Mouse (Mus musculus) kidney, postnatal 25 days (tissue): ENCODE data around the gene Il17c.

Experiments used
- DNase-seq, 2 experiments: peaks; one replicate each; pipeline ENCODE4 v3.0.0; 2021; ENCODE audit warnings: mixed read lengths in 2 of 2

Gene Il17c

DNA sequence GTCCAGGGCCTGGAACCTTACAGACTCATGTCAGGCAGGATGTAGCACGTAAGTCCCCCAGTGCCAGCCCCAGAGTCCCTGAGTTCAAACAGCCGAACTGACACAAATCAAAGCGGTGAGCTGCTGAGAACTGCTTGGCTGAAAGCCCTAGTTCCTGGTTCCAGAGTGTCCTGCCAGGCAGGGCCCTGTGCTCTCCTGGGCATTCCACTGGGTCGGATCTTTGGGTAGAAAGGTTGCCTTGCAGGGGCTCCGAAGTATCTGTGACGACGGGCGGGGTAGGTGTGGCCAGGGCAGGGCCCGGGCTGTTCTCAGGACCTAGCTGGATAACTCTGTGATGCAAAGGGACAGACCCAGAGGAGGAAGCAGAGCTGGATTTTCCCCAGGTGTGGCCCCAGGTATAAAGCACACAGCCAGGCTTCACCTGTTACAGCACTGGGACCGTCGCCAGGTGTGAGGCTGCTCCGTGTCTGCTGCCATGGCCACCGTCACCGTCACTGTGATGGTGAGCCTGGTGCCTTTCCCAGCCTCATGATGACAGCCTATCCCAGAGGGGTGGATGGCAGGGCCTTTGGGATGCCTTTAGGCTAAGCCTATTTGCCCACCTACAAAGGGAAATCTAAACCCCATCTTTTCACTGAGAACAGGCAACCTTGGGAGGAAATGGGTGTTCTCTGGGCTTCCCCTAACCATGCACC, at the start of gene Il17c:
Il17c (plus strand) TSS at position 645 of the 695 bp plus-strand sequence.
- DNase-seq: peak in 1 of 2 experiments; percentile 25

GRCm38 (mm10) chr8:122375320-122375719, 46.5 kb upstream of the Il17c start:
- no peak for DNase-seq

DNA sequence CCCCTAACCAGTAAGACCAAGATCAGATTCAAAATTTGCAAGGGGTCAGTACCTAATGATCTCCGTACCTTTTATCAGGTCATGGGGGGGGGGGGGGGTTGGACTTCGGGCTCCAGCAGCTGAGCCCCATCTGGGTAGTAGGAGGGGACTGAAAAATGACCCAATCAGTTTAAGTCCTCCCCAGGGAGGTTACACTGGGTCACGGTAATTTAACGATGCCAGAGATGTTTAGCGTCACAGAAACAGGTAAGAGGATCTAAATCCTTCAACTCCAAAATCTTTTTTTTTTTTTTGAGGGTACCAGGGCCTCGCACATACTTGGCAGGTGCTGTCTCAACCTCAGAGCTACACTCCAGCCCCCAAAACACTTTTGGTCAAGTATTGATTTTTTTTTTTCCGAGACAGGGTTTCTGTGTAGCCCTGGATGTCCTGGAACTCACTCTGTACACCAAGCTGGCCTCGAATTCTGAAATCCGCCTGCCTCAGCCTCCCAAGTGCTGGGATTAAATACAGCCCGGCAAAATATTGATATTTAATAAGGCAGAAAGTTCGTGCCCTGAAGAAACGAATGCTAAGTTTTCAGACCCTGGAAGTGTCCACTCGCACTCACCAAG, 46.0 kb upstream of the Il17c start:
- no peak for DNase-seq

DNA sequence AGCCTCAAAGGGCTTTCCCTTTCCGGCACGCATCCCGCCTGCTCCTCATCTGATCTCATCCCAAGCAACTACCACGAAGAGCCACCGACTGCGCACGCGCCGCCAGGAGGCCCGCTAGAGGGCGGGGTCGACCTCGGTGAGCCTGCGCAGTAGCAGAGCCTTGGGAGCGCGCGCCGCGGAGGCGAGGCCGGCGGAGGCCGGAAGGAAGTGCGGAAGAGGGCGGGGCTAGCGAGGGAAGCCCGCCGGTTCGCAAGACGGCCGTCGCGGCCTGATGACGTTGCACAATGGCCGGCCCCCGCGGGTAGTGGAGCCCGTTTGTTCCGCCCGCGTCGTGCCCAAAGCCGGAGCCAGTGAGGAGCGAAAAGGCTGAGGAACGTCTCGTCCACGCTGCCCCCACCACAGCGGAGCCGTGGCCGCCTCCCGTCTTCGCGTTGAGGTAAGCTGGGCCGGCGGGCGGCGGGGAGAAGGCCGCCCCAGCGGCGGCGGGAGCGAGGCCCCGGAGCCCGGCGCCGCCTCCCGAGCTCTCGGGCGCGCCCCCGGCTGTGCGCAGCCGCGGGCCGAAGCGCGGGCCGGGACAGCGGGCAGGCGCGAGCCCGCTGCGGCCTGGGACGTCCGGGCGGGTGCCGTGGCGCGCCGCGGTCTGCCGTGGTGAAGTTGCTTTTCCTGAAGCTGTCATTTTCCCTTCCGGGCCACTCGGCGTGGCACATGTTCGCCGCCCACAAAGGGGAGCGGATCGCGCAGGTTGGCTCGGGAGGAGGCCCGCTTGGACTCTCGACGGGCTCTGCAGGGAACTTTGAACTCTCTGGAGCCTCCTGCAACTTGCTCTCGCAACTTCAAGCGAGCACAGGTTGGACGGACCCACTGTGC, 45.2 kb upstream of the Il17c start, which contains the start of gene Zc3h18:
Zc3h18 (plus strand) TSS at position 245 of the 867 bp plus-strand sequence.
- DNase-seq: peak; percentile 99 to 100

GRCm38 (mm10) chr8:122383039-122383438, 38.8 kb upstream of the Il17c start:
- no peak for DNase-seq

DNA sequence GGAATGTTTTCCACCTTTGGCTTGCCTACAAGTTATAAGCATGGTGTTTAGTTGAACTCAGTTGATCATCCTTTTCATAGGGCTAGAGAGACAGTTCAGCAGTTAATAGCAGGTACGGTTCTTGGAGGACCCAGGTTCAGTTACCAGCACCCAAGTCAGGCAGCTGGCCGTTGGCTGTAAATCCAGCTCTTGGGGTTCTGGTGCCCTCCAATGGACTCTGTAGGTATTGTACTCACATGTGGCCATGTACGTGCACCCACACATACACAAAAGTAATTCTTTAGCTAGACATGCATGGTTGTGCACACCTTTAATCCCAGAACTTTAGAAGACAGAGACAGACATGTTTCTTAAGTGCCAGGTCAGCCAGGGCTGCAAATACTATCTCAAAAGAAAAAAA, 32.5 kb upstream of the Il17c start:
- DNase-seq: no peak

DNA sequence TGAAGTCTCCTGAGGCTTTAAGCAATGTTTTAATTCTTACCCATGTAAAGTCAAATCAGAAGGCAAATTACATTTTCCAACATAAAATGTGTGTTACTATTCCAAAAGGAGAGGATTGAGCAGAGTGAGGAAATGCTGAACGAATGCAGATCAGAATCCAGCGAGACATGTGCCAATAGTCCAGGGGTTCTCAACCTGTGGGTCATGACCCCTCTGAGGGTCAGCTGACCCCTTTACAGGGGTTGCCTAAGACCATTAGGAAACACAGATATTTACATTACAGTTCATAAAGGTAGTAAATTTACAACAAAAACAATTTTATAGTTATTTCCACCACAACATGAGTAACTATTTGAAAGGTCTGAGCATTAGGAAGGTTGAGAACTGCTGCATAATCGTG, 31.1 kb upstream of the Il17c start:
- DNase-seq: no peak

GRCm38 (mm10) chr8:122393717-122394116, 28.1 kb upstream of the Il17c start:
- DNase-seq: no peak

GRCm38 (mm10) chr8:122395291-122395690, 26.5 kb upstream of the Il17c start:
- no peak for DNase-seq

GRCm38 (mm10) chr8:122398186-122398585, 23.6 kb upstream of the Il17c start:
- no peak for DNase-seq

DNA sequence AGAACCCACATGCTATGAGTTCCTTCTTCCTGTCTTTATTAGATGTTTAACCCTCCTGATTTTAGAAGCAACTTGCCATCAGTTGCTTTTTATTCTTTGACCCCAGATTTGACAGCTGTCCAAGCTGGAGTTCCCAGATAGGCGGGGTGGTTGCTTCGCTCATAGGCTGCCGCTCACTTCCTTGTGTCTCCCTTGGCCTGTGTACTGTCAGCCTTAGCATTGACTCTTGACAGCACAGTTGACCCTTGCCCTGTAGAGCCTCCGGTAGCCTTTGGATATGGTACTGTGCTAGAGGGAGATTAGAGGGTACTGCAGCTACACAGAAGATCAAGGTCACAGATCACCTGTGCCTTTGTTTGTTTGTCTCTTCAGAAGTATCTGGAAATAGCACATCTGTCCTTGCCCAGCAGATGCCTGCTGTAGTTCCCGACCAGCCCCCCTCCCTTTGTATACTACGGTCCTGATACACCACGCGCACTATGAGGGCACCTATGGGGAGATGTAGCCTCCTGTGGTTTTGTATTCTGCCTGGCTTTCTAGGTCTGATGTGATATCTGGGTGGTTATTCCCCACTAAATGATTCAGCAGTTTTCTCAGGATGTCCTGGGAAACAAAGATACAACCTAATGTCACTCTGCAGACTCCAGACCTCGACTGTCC, 16.5 kb upstream of the Il17c start:
- DNase-seq: peak; percentile 67 to 87

DNA sequence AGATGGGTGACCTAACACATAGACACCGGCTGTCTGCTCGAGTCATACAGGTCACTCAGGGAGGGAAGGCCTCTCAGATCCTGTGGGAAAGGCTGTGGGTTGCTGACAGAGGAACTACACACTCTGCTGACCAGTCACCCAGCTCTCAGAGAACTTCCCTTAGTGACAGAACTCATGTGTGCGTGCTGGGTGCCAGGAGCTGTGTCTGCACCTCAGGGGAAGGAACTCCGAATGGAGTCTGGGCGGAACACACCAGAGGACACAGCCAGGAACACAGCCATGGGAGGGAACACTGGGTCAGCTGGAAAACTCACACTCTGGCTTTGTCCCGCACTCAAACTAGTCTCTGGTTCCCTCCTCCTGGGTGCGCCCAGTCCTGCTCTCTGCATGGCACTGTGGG, 14.1 kb upstream of the Il17c start:
- no peak for DNase-seq

- DNase-seq: peak in 1 of 2 experiments; percentile 30
These were observed 7.5 kb upstream of the Il17c start for GRCm38 (mm10) chr8:122414311-122414710.

DNA sequence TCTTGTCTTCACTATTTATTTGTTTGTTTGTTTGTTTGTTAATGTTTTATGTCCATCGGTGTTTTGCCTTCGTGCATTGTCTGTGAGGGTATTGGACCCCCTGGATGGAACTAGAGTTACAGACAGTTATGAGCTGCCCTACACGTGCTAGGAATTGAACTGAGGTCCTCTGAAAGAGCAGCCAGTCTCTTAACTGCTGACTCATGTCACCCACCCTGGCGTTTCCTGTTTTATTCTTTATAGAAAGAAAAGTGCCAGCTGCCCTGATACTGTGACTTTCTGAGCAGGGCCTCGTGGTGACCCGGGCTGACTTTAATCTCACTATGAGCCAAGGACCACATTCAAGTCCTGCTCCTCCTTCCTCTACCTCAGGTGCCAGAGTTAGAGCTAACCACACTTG, 6.3 kb upstream of the Il17c start:
- no peak for DNase-seq

- no peak for DNase-seq
These were observed 1.8 kb upstream of the Il17c start for GRCm38 (mm10) chr8:122419881-122420555.

DNA sequence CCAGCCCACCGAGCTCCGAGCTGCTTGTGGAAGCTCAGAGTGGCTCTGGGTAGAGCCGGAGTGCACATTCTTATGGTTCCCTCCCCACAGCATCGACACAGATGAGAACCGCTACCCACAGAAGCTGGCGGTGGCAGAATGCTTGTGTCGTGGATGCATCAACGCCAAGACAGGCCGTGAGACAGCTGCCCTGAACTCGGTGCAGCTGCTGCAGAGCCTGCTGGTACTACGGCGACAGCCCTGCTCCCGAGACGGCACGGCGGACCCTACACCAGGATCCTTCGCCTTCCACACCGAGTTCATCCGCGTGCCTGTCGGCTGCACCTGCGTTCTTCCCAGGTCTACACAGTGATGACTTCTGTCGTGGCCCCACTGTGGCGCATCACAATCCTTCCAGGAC, 1.4 kb downstream of the Il17c start:
- DNase-seq: no peak

GRCm38 (mm10) chr8:122423659-122424058, 1.8 kb downstream of the Il17c start:
- DNase-seq: peak; percentile 68 to 73

DNA sequence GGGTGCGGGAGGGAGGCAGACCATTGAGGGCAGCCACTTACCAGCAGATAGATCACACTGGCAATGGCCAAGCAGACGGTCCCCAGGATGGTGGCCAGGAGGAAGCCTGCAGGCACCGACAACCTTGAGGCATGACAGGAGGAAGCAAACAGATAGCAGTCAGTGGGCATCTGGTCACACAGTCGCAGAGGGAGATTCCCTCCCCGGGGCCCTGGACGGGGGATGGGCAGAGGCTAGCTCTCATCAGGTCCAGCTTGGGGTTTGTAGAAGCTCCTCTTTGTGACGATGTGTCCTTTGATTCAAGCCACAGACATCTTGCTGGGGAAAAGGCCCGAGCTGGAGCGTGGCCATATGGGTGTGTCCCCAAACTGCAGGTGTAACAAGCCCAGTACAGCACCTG, 4.3 kb downstream of the Il17c start:
- DNase-seq: no peak

DNA sequence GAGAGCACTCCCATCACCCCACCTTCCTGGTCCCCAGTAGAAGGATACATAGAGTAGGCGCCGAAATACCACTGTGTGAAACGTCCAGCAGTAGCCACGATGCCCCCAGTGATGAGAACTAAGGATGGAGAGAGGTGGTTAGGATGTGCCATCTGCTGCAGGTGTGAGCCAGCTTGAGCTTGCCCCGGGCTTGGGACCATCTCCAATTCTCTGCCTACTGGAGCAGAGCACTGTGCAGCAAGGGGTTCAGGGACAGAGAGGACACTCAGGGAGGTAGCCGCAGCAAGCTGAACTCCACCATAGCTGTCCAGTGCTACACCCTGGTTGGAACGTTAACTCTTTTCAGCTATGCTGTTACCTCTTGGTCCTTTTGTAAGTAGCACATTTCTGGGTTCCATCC, 5.8 kb downstream of the Il17c start:
- DNase-seq: no peak

DNA sequence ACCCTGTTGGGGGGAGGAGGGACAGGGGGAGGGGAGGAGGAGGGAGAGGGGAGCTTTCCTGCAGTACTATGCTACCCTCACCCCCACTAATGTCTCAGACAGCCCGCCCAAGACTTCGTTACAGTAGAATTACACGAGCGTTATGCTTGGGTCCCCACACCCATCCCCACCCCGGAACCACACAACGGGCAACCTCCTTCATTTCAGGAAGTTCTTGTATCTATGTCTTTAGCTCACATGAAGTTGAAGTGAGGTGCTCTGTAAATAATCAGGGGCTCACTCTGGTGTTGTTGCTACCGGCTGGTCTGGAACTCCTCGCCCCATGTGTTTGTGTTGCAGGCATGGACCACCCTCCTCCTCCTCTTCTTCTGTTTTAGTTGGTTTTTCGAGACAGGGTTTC, 6.3 kb downstream of the Il17c start:
- DNase-seq: no peak

DNA sequence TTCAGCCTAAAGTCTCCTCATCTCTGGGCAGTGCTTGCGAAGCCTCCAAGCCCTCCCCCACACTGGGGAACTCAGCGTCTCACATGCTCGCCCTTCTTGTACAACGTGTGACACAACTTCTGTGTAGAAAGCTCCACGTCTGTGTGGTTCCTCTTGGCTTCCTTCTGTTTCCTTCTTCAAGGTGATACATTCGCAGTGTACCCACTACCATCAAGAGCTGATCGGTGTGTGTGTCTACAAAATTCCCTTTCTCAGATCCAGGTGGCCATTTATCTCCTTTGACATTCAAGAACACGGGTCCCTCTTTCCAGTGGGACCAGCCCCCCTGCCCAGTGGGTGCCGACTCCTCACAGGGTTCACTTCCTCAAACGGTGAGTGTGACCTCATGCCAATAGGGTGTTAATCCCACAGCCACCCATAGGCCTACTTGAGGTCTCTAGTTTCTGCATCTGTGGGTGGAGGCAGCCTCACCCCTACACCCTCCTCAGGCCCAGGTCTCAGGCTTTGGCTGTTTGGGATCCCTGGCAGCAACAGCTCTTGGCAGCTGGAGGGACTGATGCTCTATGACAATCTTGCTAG, 8.3 kb downstream of the Il17c start:
- peak in 1 of 2 experiments; percentile 70 for DNase-seq

- peak; percentile 59 to 81 for DNase-seq
These were observed 8.8 kb downstream of the Il17c start for GRCm38 (mm10) chr8:122430646-122431045.
